Mouse (Mus musculus) midbrain, embryonic 13.5 days (tissue): Measurements from ENCODE around the gene Col18a1. TPM values are rescaled to one million over a fixed set of nuclear protein-coding genes. Genes with fewer than 3 reads are reported as not detected.

Experiments
- ATAC-seq: fragments of 200-750 bp; cut with Nextera tagmentation; 2 replicates; pipeline ENCODE4 v1.8.0; 2017; ENCODE audit warnings: mild to moderate bottlenecking, moderate TSS enrichment, moderate library complexity
- H3K27ac ChIP-seq: fragments of 300-500 bp; sonication (generic); 2 replicates; pipeline ENCODE4 v1.5.1; 2015; ENCODE audit warnings: inconsistent platforms, mild to moderate bottlenecking, moderate library complexity
- H3K27me3 ChIP-seq: fragments of 300-500 bp; sonication (generic); 2 replicates; pipeline ENCODE4 v1.6.1; 2015; ENCODE audit warnings: mild to moderate bottlenecking, inconsistent platforms
- H3K36me3 ChIP-seq: fragments of 300-500 bp; sonication (generic); 2 replicates; pipeline ENCODE4 v1.6.1; 2015; ENCODE audit warnings: mild to moderate bottlenecking, inconsistent platforms
- H3K4me1 ChIP-seq: fragments of 300-500 bp; sonication (generic); replicated peaks from 2 replicates; pipeline ENCODE4 v1.6.1; 2015; ENCODE audit warnings: inconsistent platforms
- H3K4me2 ChIP-seq: fragments of 300-500 bp; sonication (generic); replicated peaks from 2 replicates; pipeline ENCODE4 v1.6.1; 2015; ENCODE audit warnings: moderate library complexity, mild to moderate bottlenecking, inconsistent platforms
- H3K4me3 ChIP-seq: fragments of 300-500 bp; sonication (generic); replicated peaks from 2 replicates; pipeline ENCODE4 v1.5.1; 2015; ENCODE audit warnings: mild to moderate bottlenecking, inconsistent platforms
- H3K9ac ChIP-seq: fragments of 300-500 bp; sonication (generic); replicated peaks from 2 replicates; pipeline ENCODE4 v1.6.1; 2015; ENCODE audit warnings: mild to moderate bottlenecking, inconsistent platforms
- H3K9me3 ChIP-seq: fragments of 300-500 bp; sonication (generic); 2 replicates; pipeline ENCODE4 v1.6.1; 2016; ENCODE audit warnings: mild to moderate bottlenecking, inconsistent platforms
- WGBS: fragments of 180-500 bp; shearing (Covaris S2); methylation state at CpG from one replicate; pipeline ENCODE4 v1.1.7; 2015; 5-methylcytosine and 5-hydroxymethylcytosine counted together
- polyA plus RNA-seq: library from polyadenylated mRNA; unstranded; fragments of >200 nt; fragmentation: Nextera tagmentation; extraction: Ambion mirVana; gene quantifications from 2 replicates; pipeline ENCODE4 v1.2.1, GENCODE M21; 2015

Gene Col18a1
- polyA plus RNA-seq, 1 experiment from 2014 or later = 39.6 TPM

- H3K4me2 ChIP-seq = no peak overlapping the region
- peaks cover 39% of the 10 kb centered on the region for H3K4me1 ChIP-seq
- 0 out of 2 replicates have a peak, but pooled peaks have one; percentile 2 for ATAC-seq
- H3K27me3 ChIP-seq = no peaks in the 10 kb centered on the region
- H3K36me3 ChIP-seq = no peaks in the 10 kb centered on the region
- no peaks in the 10 kb centered on the region for H3K9me3 ChIP-seq
- WGBS = 44% methylated on average over 6 of the region's 6 CpGs
- H3K27ac ChIP-seq = no peak overlapping the region
- H3K4me3 ChIP-seq = no peak overlapping the region
- no peak overlapping the region; the same call in 1 of the 2 replicates for H3K9ac ChIP-seq
Measured at GRCm38 (mm10) chr10:77131536-77131935, 34.8 kb downstream of the Col18a1 start.

GRCm38 (mm10) chr10:77130561-77131240 lies 35.6 kb downstream of the Col18a1 start:
- WGBS = 45% methylated on average over 13 of the region's 13 CpGs

GRCm38 (mm10) chr10:77129637-77130410 lies 36.5 kb downstream of the Col18a1 start:
- H3K9me3 ChIP-seq = no peaks in the 10 kb centered on the region
- no peak overlapping the region for H3K9ac ChIP-seq
- peaks cover 39% of the 10 kb centered on the region for H3K4me1 ChIP-seq
- WGBS = 89% methylated on average over 6 of the region's 6 CpGs
- H3K27me3 ChIP-seq = no peaks in the 10 kb centered on the region
- H3K4me2 ChIP-seq = no peak overlapping the region
- H3K36me3 ChIP-seq = no peaks in the 10 kb centered on the region
- no peak overlapping the region for H3K4me3 ChIP-seq
- no peak overlapping the region for H3K27ac ChIP-seq
- ATAC-seq = no peak

More at GRCm38 (mm10) chr10:77130561-77131240, 35.6 kb downstream of the Col18a1 start:
- Histone ChIP-seq H3K27ac (no peak overlapping the region), H3K36me3 (no peaks in the 10 kb centered on the region), H3K9me3 (no peaks in the 10 kb centered on the region), H3K9ac (no peak overlapping the region), H3K4me3 (no peak overlapping the region), H3K27me3 (no peaks in the 10 kb centered on the region), H3K4me1 (peaks cover 39% of the 10 kb centered on the region), H3K4me2 (no peak overlapping the region)
- peak; percentile 70 for ATAC-seq

- Histone ChIP-seq H3K4me1 (peaks cover 30% of the 10 kb centered on the region), H3K4me2 (no peak overlapping the region), H3K4me3 (no peak overlapping the region), H3K27me3 (no peaks in the 10 kb centered on the region), H3K36me3 (no peaks in the 10 kb centered on the region), H3K9ac (no peak overlapping the region), H3K27ac (no peak overlapping the region), H3K9me3 (no peaks in the 10 kb centered on the region)
- WGBS = 72% methylated on average over 2 of the region's 2 CpGs
- ATAC-seq = no peak
Measured at GRCm38 (mm10) chr10:77127926-77128325, 38.4 kb downstream of the Col18a1 start.

DNA sequence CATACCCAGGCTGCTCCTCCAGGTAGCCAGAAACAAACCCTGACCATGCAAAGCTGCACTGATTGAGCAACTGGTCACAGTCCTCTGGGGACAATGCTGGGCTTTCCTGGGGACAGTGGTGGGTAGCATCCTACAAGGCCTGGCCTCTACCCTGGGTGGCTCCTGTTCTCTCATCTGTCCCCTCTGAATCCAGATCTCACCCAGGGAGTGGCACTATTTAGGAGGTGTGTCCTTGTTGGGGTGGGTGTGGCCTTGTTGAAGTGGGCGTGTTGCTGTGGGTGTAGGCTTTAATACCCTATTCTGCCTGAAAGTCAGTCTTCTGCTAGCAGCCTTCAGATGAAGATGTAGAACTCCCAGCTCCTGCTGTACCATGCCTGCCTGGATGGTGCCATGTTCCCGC lies 39.8 kb downstream of the Col18a1 start:
- Histone ChIP-seq H3K4me3 (no peak overlapping the region), H3K27me3 (no peaks in the 10 kb centered on the region), H3K9ac (no peak overlapping the region), H3K27ac (no peak overlapping the region), H3K4me2 (no peak overlapping the region), H3K4me1 (peaks cover 19% of the 10 kb centered on the region), H3K9me3 (no peaks in the 10 kb centered on the region), H3K36me3 (no peaks in the 10 kb centered on the region)
- 93% methylated on average over 2 of the region's 2 CpGs for WGBS
- no peak for ATAC-seq

- H3K4me2 ChIP-seq = no peak overlapping the region
- no peaks in the 10 kb centered on the region for H3K27me3 ChIP-seq
- H3K4me3 ChIP-seq = no peak overlapping the region
- H3K36me3 ChIP-seq = no peaks in the 10 kb centered on the region
- no peak overlapping the region for H3K27ac ChIP-seq
- no peaks in the 10 kb centered on the region for H3K9me3 ChIP-seq
- H3K9ac ChIP-seq = no peak overlapping the region
- 86% methylated on average over 18 of the region's 18 CpGs for WGBS
- ATAC-seq = no peak
- H3K4me1 ChIP-seq = 0 out of 2 replicates have a peak, but pooled peaks cover 7% of the 10 kb centered on the region
Measured at GRCm38 (mm10) chr10:77125078-77125731, 41.1 kb downstream of the Col18a1 start.

DNA sequence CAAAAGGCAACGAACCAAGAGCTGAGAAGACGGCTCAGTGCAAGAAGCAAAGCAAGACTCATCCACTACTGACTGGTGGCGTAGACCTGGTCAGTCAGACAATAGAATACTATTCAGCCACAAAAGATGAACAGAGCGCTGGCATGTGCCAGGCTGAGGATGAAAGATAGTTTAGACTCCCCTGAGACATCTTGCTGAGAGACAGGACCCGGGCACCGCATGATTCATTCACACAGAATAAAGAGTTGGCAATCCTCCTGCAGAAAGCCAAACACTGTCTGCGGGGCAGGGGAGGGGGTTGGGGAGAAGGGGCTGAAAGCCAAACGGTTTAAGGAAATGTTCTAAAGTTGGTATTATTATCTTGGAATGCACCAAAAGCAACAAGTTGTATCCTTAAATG lies 42.4 kb downstream of the Col18a1 start:
- Histone ChIP-seq H3K4me3 (no peak overlapping the region), H3K27ac (no peak overlapping the region), H3K27me3 (no peaks in the 10 kb centered on the region), H3K9ac (no peak overlapping the region), H3K9me3 (no peaks in the 10 kb centered on the region), H3K4me2 (no peak overlapping the region), H3K36me3 (no peaks in the 10 kb centered on the region), H3K4me1 (0 out of 2 replicates have a peak, but pooled peaks cover 4% of the 10 kb centered on the region)
- 69% methylated on average over 8 of the region's 8 CpGs for WGBS
- no peak for ATAC-seq

- H3K27ac ChIP-seq = no peak overlapping the region
- H3K9me3 ChIP-seq = no peaks in the 10 kb centered on the region
- WGBS = 91% methylated on average over 7 of the region's 8 CpGs
- no peak overlapping the region for H3K4me3 ChIP-seq
- no peaks in the 10 kb centered on the region for H3K36me3 ChIP-seq
- H3K27me3 ChIP-seq = no peaks in the 10 kb centered on the region
- H3K4me1 ChIP-seq = peaks cover 10% of the 10 kb centered on the region; the same call in 1 of the 2 replicates
- ATAC-seq = no peak
- H3K4me2 ChIP-seq = no peak overlapping the region
- no peak overlapping the region for H3K9ac ChIP-seq
Measured at GRCm38 (mm10) chr10:77121287-77122022, 44.9 kb downstream of the Col18a1 start.

- Histone ChIP-seq H3K27me3 (no peaks in the 10 kb centered on the region), H3K36me3 (no peaks in the 10 kb centered on the region), H3K4me1 (peaks cover 15% of the 10 kb centered on the region), H3K4me3 (no peak overlapping the region), H3K9ac (no peak overlapping the region), H3K9me3 (no peaks in the 10 kb centered on the region), H3K27ac (no peak overlapping the region), H3K4me2 (no peak overlapping the region)
- no peak for ATAC-seq
- 84% methylated on average over 4 of the region's 4 CpGs for WGBS
Measured at GRCm38 (mm10) chr10:77120501-77120900, 45.8 kb downstream of the Col18a1 start.

- H3K9ac ChIP-seq = no peak overlapping the region
- WGBS = 91% methylated on average over 11 of the region's 11 CpGs
- no peaks in the 10 kb centered on the region for H3K27me3 ChIP-seq
- peaks cover 15% of the 10 kb centered on the region for H3K4me1 ChIP-seq
- H3K4me3 ChIP-seq = no peak overlapping the region
- H3K27ac ChIP-seq = no peak overlapping the region
- H3K36me3 ChIP-seq = no peaks in the 10 kb centered on the region
- H3K9me3 ChIP-seq = no peaks in the 10 kb centered on the region
- no peak for ATAC-seq
- H3K4me2 ChIP-seq = no peak overlapping the region
Measured at GRCm38 (mm10) chr10:77119437-77119836, 46.9 kb downstream of the Col18a1 start.

DNA sequence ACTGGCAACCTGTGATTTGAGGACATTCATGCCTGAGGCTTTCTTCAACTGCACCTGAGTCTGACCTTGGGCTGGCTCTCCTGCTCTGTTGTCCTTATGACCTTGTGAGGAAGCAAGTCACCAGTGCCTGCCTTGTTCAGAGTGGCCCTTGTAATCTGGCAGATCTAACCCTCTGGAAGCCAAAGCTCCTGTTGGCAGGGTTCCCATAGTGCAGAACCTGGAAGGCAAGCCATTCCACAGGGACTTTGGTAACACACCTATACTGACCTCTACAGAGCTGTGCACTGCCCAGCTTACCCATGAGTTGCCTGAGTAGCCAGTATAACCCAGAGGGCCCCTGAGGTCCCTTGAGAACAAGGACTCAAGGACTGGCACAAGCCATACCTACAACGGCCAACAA lies 48.0 kb downstream of the Col18a1 start:
- H3K4me1 ChIP-seq = peaks cover 11% of the 10 kb centered on the region
- no peak overlapping the region for H3K4me2 ChIP-seq
- WGBS = 91% methylated on average over 1 of the region's 1 CpGs
- H3K27me3 ChIP-seq = no peaks in the 10 kb centered on the region
- no peaks in the 10 kb centered on the region for H3K36me3 ChIP-seq
- no peak overlapping the region for H3K27ac ChIP-seq
- H3K9me3 ChIP-seq = no peaks in the 10 kb centered on the region
- no peak overlapping the region for H3K9ac ChIP-seq
- ATAC-seq = no peak
- no peak overlapping the region for H3K4me3 ChIP-seq
